8 mouse cellular contexts compared by ENCODE assay signal in genomic region chr13:52582878-52583661, GRCm38 (mm10). TPM values are rescaled to one million over a fixed set of nuclear protein-coding genes. Genes with fewer than 3 reads are reported as not detected.
DNase-seq lines count a peak whose midpoint lies in the region; ATAC-seq and TF ChIP-seq lines count a peak whose summit lies in the region.

Syk (plus strand) TSS chr13:52583173.

- H3K4me2 ChIP-seq in forebrain, embryonic 15.5 days (replicated peaks): peak within 1 kb of the TSS; percentile 69

- peak within 1 kb of the TSS; percentile 55 for H3ac ChIP-seq in C2C12 (ENCODE audit: control insufficient read depth, insufficient read length, low read depth)

- no peak for TF ChIP-seq CTCF in C2C12 (IDR thresholded peaks at IDR 0.05; ENCODE audit: control insufficient read depth, insufficient read depth, insufficient read length)

- peak within 1 kb of the TSS; percentile 26 for H3K4me3 ChIP-seq in C2C12 (ENCODE audit: insufficient read depth, poor library complexity, severe bottlenecking)
- peak within 1 kb of the TSS; percentile 56 for H3K4me3 ChIP-seq in forebrain, embryonic 15.5 days

- intact Hi-C loops in left cerebral cortex, postnatal 10 days (cut with DNase I): no loop called here

- DNase-seq in adrenal gland, postnatal 25 days: peak; percentile 52
- DNase-seq in heart, postnatal 4 days: peak; percentile 79
- DNase-seq in left cerebral cortex, postnatal 10 days (ENCODE audit: extremely low spot score in 1 of 2, low spot score in 2 of 2): peak; percentile 35 to 83
- peak; percentile 41 to 47 for DNase-seq in right cerebral cortex, adult 2 months (ENCODE audit: low spot score in 2 of 2)
- peak; percentile 14 for DNase-seq in urinary bladder, postnatal 10 days (ENCODE audit: low spot score)

- H3K9ac ChIP-seq in forebrain, embryonic 15.5 days (replicated peaks): peak within 1 kb of the TSS; percentile 35

- no peaks in the 10 kb centered on the region for H3K27me3 ChIP-seq in C2C12 (ENCODE audit: control insufficient read depth, insufficient read depth, insufficient read length)
- peaks cover 34% of the 10 kb centered on the region for H3K27me3 ChIP-seq in forebrain, embryonic 15.5 days

- under 1% methylated on average over 69 of the region's 70 CpGs for WGBS in forebrain, embryonic 15.5 days

- ATAC-seq in forebrain, embryonic 15.5 days (replicated peaks): peak; percentile 61
- ATAC-seq in megakaryocyte, adult 5-6 weeks (ENCODE audit: poor library complexity, severe bottlenecking): peak; percentile 87

- no peaks in the 10 kb centered on the region for H3K9me3 ChIP-seq in forebrain, embryonic 15.5 days

- H3K4me1 ChIP-seq in forebrain, embryonic 15.5 days: peaks cover 9% of the 10 kb centered on the region

- no peaks in the 10 kb centered on the region for H3K36me3 ChIP-seq in C2C12 (ENCODE audit: control insufficient read depth, insufficient read depth)
- H3K36me3 ChIP-seq in forebrain, embryonic 15.5 days: no peaks in the 10 kb centered on the region

- no peak within 1 kb of the TSS for H3K27ac ChIP-seq in forebrain, embryonic 15.5 days (replicated peaks)

- H3K79me3 ChIP-seq in C2C12 (ENCODE audit: low read depth): no peaks in the 10 kb centered on the region

- no peaks in the 10 kb centered on the region for H3K79me2 ChIP-seq in C2C12 (ENCODE audit: control insufficient read depth, insufficient read depth)

TF ChIP-seq in C2C12, 6 proteins besides CTCF, POLR2A, EP300 and RAD21:
- TF ChIP-seq FOSL1 (IDR thresholded peaks at IDR 0.05; ENCODE audit: insufficient read depth, low read length, poor library complexity, severe bottlenecking) (no peak), CEBPB (IDR thresholded peaks at IDR 0.05; ENCODE audit: low read depth) (no peak), MYOG (IDR thresholded peaks at IDR 0.05; ENCODE audit: control insufficient read depth, extremely low read depth, insufficient read length) (no peak), MYOD1 (IDR thresholded peaks at IDR 0.05; ENCODE audit: control insufficient read depth, insufficient read length, low read depth) (no peak), MAX (IDR thresholded peaks at IDR 0.05) (no peak), USF1 (IDR thresholded peaks at IDR 0.05; ENCODE audit: low read depth) (no peak)

RNA-seq across cellular contexts. Expression of gene Syk, which starts in this region (rescaled TPM):
- polyA plus RNA-seq in C2C12 (2012; fragmentation: generic; extraction: Trizol): 0.50 TPM
- 3.1 and 3.4 TPM in 2 replicates for total RNA-seq in adrenal gland, postnatal 25 days (2021)
- polyA plus RNA-seq in forebrain, embryonic 15.5 days (2015; fragmentation: Nextera tagmentation; extraction: Ambion mirVana): 1.1 and 1.2 TPM in 2 replicates
- total RNA-seq in heart, postnatal 4 days (2021): 10 to 100 TPM; 24.1 to 26.5 TPM
- total RNA-seq in left cerebral cortex, postnatal 10 days (2021): 1 to 10 TPM; 4.8 to 4.9 TPM
- total RNA-seq in megakaryocyte, adult 5-6 weeks (2015): 87.8 and 90.2 TPM in 2 replicates
- total RNA-seq in megakaryocyte, adult 5-6 weeks (2017): 157 and 178 TPM in 2 replicates

Comparison
In these comparisons a context has a peak if more than half of its experiments do, and no peak if none do; other contexts are left out.
1. DNase-seq: peak in every context shown above with its lines; median percentile 79 in heart, postnatal 4 days; 59 in left cerebral cortex, postnatal 10 days; 52 in adrenal gland, postnatal 25 days; 44 in right cerebral cortex, adult 2 months; 14 in urinary bladder, postnatal 10 days.